Mouse (Mus musculus) hindbrain, embryonic 16.5 days (tissue): ENCODE measurements around the gene Acacb. TPM values are rescaled to one million over a fixed set of nuclear protein-coding genes. Genes with fewer than 3 reads are reported as not detected.

Experiments
- ATAC-seq: fragments of 200-750 bp; cut with Nextera tagmentation; 2 replicates; pipeline ENCODE4 v1.8.0; 2017; ENCODE audit warnings: moderate TSS enrichment, moderate library complexity
- H3K27ac ChIP-seq: fragments of 300-500 bp; sonication (generic); 2 replicates; pipeline ENCODE4 v1.5.1; 2014; ENCODE audit warnings: low read depth, mild to moderate bottlenecking, control low read depth, low read length, moderate library complexity
- H3K27me3 ChIP-seq: fragments of 300-500 bp; sonication (generic); replicated peaks from 2 replicates; pipeline ENCODE4 v1.6.1; 2014; ENCODE audit warnings: low read length; ENCODE audit not compliant: control insufficient read depth, insufficient read depth
- H3K36me3 ChIP-seq: fragments of 300-500 bp; sonication (generic); 2 replicates; pipeline ENCODE4 v1.6.1; 2014; ENCODE audit warnings: mild to moderate bottlenecking, low read length, moderate library complexity, mixed read lengths; ENCODE audit not compliant: control insufficient read depth, insufficient read depth
- H3K4me1 ChIP-seq: fragments of 300-500 bp; sonication (generic); 2 replicates; pipeline ENCODE4 v1.6.1; 2014; ENCODE audit warnings: low read depth, low read length; ENCODE audit not compliant: control insufficient read depth, insufficient read depth
- H3K4me2 ChIP-seq: fragments of 300-500 bp; sonication (generic); 2 replicates; pipeline ENCODE4 v1.6.1; 2014; ENCODE audit warnings: mild to moderate bottlenecking, low read length, control low read depth, moderate library complexity
- H3K4me3 ChIP-seq: fragments of 300-500 bp; sonication (generic); 2 replicates; pipeline ENCODE4 v1.5.1; 2014; ENCODE audit warnings: mild to moderate bottlenecking, low read length, control low read depth, moderate library complexity
- H3K9ac ChIP-seq: fragments of 300-500 bp; sonication (generic); 2 replicates; pipeline ENCODE4 v1.6.1; 2014; ENCODE audit warnings: low read depth, mild to moderate bottlenecking, control low read depth, low read length, moderate library complexity
- H3K9me3 ChIP-seq: fragments of 300-500 bp; sonication (generic); 2 replicates; pipeline ENCODE4 v1.6.1; 2014; ENCODE audit warnings: mild to moderate bottlenecking, low read length, moderate library complexity; ENCODE audit not compliant: control insufficient read depth
- WGBS: fragments of 180-500 bp; shearing (Covaris S2); extraction: QIAGEN DNeasy Blood & Tissue Kit; methylation state at CpG from one replicate; pipeline ENCODE4 v1.1.7; 2014; 5-methylcytosine and 5-hydroxymethylcytosine counted together
- polyA plus RNA-seq: library from polyadenylated mRNA; unstranded; fragments of >200 nt; fragmentation: Nextera tagmentation; extraction: Ambion mirVana; gene quantifications from 2 replicates; pipeline ENCODE4 v1.2.1, GENCODE M21; 2015

Acacb gene
- polyA plus RNA-seq, 1 experiment from 2014 or later: 5.4 TPM

- Histone ChIP-seq H3K36me3 (no peaks in the 10 kb centered on the region), H3K9ac (no peak overlapping the region), H3K9me3 (peaks cover 18% of the 10 kb centered on the region), H3K27ac (no peak overlapping the region), H3K27me3 (no peaks in the 10 kb centered on the region), H3K4me2 (no peak overlapping the region), H3K4me3 (no peak overlapping the region), H3K4me1 (no peaks in the 10 kb centered on the region)
- WGBS: 86% methylated on average over 5 of the region's 5 CpGs
- ATAC-seq: no peak
Measured at GRCm38 (mm10) chr5:114228901-114229300, 82.6 kb downstream of the Acacb start.

GRCm38 (mm10) chr5:114238924-114239323 is 92.6 kb downstream of the Acacb start:
- WGBS: 43% methylated on average over 7 of the region's 7 CpGs
- no peak overlapping the region for H3K4me2 ChIP-seq

GRCm38 (mm10) chr5:114239737-114240136 is 93.4 kb downstream of the Acacb start:
- Histone ChIP-seq H3K27ac (no peak overlapping the region), H3K9me3 (no peaks in the 10 kb centered on the region), H3K9ac (no peak overlapping the region), H3K36me3 (no peaks in the 10 kb centered on the region), H3K4me2 (no peak overlapping the region), H3K27me3 (no peaks in the 10 kb centered on the region), H3K4me1 (no peaks in the 10 kb centered on the region), H3K4me3 (no peak overlapping the region)
- WGBS: 44% methylated on average over 14 of the region's 14 CpGs
- no peak for ATAC-seq

More at GRCm38 (mm10) chr5:114238924-114239323, 92.6 kb downstream of the Acacb start:
- Histone ChIP-seq H3K4me3 (no peak overlapping the region), H3K27me3 (no peaks in the 10 kb centered on the region), H3K27ac (no peak overlapping the region), H3K9ac (no peak overlapping the region), H3K36me3 (no peaks in the 10 kb centered on the region), H3K4me1 (no peaks in the 10 kb centered on the region), H3K9me3 (no peaks in the 10 kb centered on the region)
- no peak for ATAC-seq

- WGBS: 81% methylated on average over 7 of the region's 7 CpGs
- ATAC-seq: no peak
- Histone ChIP-seq H3K4me1 (peaks cover 3% of the 10 kb centered on the region), H3K27me3 (0 out of 2 replicates have a peak, but pooled peaks cover 2% of the 10 kb centered on the region), H3K9me3 (no peaks in the 10 kb centered on the region), H3K9ac (no peak overlapping the region), H3K4me2 (no peak overlapping the region), H3K27ac (no peak overlapping the region), H3K4me3 (no peak overlapping the region), H3K36me3 (no peaks in the 10 kb centered on the region)
Measured at GRCm38 (mm10) chr5:114246465-114246864, 100.1 kb downstream of the Acacb start.

DNA sequence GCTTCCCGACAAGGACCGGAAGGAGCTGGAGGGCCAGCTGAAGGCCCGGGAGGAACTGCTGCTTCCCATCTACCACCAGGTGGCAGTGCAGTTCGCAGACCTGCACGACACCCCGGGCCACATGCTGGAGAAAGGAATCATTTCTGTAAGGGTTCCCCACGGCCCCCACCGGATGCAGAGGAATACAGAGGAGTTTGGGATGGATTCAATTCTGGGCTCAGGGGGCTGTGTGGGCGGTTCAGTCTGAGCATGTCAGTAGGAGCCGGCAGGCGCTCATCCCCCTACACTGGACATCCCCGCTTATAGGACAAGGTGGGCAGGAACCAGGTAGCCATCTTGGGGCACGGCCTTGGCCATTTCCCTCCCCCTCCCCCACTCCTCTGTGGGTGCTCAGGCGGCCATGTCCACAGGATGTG is 101.8 kb downstream of the Acacb start:
- H3K4me3 ChIP-seq: no peak overlapping the region; the same call in 1 of the 2 replicates
- H3K9ac ChIP-seq: peak overlapping the region; percentile 48

GRCm38 (mm10) chr5:114259495-114259894 is 113.2 kb downstream of the Acacb start:
- ATAC-seq: no peak
- no peak overlapping the region for H3K9ac ChIP-seq
- no peaks in the 10 kb centered on the region; the same call in none of the 2 replicates for H3K27me3 ChIP-seq
- 77% methylated on average over 10 of the region's 10 CpGs for WGBS
- H3K4me3 ChIP-seq: no peak overlapping the region
- H3K9me3 ChIP-seq: no peaks in the 10 kb centered on the region
- no peaks in the 10 kb centered on the region for H3K36me3 ChIP-seq
- H3K4me1 ChIP-seq: no peaks in the 10 kb centered on the region
- no peak overlapping the region for H3K4me2 ChIP-seq
- H3K27ac ChIP-seq: no peak overlapping the region

More for the DNA sequence above, 101.8 kb downstream of the Acacb start:
- peak; percentile 84 for ATAC-seq
- peak overlapping the region; percentile 12; the same call in 1 of the 2 replicates for H3K27ac ChIP-seq
- 20% methylated on average over 14 of the region's 14 CpGs for WGBS
- peaks cover 3% of the 10 kb centered on the region for H3K4me1 ChIP-seq
- peak overlapping the region; percentile 47 for H3K4me2 ChIP-seq
- no peaks in the 10 kb centered on the region for H3K9me3 ChIP-seq
- peaks cover 2% of the 10 kb centered on the region; the same call in 1 of the 2 replicates for H3K27me3 ChIP-seq
- H3K36me3 ChIP-seq: no peaks in the 10 kb centered on the region

DNA sequence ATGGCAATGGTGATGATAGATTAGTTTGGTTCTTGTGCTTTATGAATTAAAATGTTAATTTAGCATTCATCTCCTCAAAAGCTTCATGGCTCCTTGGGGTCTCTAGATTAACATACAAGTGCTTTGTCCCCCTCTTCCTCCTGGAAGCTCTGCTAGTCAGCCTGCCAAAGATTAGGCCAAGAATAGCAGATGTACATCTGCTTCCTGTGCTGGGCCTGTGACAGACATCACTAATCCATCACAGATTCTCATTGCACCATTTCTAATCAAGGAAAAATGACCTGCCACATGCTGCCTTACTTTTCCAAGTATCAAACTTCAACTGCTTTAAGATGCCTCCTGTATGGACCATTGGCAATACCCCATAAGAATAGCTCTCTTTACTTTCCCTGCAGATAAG is 115.2 kb downstream of the Acacb start:
- no peak for ATAC-seq
- H3K4me1 ChIP-seq: no peaks in the 10 kb centered on the region
- no peak overlapping the region for H3K9ac ChIP-seq
- no peaks in the 10 kb centered on the region for H3K9me3 ChIP-seq
- no peaks in the 10 kb centered on the region; the same call in none of the 2 replicates for H3K27me3 ChIP-seq
- no peak overlapping the region for H3K27ac ChIP-seq
- no peak overlapping the region for H3K4me3 ChIP-seq
- no peaks in the 10 kb centered on the region for H3K36me3 ChIP-seq
- H3K4me2 ChIP-seq: no peak overlapping the region

- Histone ChIP-seq H3K27ac (no peak overlapping the region), H3K9ac (no peak overlapping the region), H3K4me1 (peaks cover 3% of the 10 kb centered on the region; the same call in 1 of the 2 replicates), H3K4me3 (no peak overlapping the region), H3K9me3 (no peaks in the 10 kb centered on the region), H3K4me2 (no peak overlapping the region), H3K36me3 (no peaks in the 10 kb centered on the region), H3K27me3 (peaks cover 5% of the 10 kb centered on the region)
- peak; percentile 92 for ATAC-seq
- 29% methylated on average over 8 of the region's 8 CpGs for WGBS
Measured at GRCm38 (mm10) chr5:114264030-114264459, 117.7 kb downstream of the Acacb start.

DNA sequence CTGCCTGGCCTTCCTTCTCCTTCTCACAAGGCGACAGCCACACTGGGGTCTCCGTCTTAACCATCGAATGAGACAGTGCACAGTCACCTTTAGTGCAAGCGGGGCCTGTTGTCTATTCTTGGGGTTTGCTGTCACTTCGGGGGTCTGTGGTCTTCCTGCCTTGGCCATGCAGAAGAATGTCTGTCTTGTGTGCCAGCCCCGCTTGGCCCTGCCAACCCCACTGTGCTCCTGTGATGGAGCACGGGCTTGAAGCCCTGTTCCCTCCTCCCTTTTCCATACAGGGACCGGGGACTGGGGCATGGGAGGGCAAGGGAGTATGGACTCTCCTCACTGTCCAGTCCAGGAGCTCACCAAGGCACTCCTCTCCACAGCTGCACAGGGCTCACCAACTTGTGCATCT is 118.5 kb downstream of the Acacb start:
- Histone ChIP-seq H3K4me3 (no peak overlapping the region), H3K9ac (no peak overlapping the region), H3K27ac (no peak overlapping the region), H3K9me3 (no peaks in the 10 kb centered on the region), H3K4me2 (no peak overlapping the region), H3K4me1 (peaks cover 3% of the 10 kb centered on the region; the same call in 1 of the 2 replicates), H3K36me3 (no peaks in the 10 kb centered on the region), H3K27me3 (peaks cover 5% of the 10 kb centered on the region)
- ATAC-seq: no peak
- 80% methylated on average over 8 of the region's 8 CpGs for WGBS
